Mouse (Mus musculus): ENCODE data around the gene Ap4b1.

The Ap4b1 gene

DNA sequence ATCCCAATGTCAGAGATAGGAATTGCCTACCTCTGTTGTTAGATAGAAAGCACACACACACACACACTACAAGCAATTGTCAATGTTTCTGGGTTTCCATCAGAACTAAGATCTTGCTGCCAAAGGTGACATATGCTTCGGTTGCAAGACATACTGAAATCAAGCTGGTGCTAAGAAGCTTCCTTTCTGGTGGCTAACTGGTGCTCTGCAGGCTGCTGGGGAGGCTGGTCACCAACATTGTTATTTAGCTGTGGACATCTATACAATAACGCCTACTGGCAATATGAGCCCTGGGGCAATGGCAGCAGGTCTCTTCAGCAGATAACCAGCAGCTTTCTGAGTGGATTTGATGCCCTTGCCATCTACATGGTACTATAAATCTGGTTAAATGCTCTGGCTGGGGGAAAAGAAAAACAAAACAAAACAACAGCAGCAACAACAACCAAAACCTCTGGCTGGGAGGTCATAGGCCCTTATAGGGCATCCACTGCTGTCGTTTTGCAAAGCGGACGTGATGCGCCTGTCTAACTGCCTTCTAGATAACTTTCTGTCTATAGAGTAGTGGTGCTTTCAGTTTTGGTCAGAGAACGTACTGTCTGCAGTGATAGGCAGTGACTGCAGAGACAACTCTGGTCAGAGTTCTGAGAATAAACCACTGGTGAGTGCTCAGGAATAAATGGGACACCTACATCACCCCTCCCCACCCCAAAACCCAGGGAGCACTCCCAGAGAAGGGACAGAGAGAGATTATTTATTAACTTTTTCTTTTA is 47.9 kb downstream of the Ap4b1 start:
- DNase-seq = no peak

DNA sequence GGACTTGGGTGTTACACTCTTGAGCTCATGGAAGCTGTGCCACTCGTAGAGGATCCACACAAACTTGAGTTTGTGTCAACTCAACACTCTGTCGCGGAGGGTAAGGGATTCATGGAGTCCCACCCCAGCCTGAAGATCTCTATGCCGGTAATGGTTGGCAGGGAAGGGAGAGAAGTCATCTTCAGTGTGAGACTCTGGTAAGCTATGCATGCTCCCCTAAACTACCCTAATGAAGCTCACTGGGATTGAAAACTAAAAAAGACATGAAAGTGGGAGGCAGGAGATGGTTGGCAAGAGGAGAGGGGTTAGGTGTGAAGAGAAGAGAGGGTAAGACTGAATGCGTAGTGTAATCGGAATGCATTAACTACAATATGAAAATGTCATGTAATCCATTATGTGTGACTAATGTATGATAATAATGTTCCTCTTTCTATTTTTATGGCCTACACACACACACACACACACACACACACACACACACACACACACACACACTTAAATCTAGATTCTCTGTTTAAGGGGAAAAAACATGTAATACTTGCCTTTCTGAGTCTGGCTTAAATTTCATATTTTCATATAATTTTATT is 48.8 kb downstream of the Ap4b1 start:
- DNase-seq = no peak

DNA sequence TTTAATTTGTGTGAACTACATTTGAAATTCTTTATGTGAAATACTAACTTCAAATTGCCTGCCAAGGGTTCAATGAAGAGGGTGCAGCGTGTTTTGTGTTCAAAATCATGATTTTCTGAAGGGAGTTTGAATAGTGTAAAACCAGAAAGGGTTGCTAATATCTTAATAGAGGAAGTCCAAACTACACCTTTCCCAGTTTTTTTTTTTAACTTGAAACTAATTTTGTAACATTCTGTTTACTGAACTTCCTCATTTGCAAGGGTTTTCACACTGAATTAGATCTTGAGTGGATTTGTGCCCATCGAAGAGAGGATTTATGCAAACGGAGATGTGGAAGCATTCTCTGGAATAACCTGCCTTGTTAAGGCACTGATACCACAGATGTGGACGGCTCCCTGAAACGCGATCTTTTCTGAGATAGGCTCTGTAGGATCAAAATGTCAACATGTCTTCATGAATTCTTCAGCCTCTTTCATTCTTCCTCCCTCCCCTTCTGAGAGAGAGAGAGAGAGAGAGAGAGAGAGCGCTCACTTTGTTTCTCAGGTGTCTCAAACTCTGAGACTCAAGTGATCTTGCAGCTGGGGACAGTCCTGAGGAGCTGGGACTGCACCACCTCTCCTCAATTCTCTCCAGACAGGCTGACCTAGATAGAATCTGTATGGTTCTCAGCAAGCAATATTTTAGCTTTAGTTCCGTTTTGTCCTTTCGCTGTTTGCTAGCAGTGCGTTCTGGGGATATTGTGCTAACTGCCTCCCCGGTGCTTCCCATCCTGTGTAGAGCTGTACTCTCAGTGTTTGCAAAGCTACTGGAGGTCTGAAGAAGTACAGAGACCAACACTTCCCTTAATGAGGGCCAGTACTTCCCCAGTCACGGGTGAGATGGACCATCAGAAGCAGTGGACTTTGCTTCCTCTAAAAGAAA is 49.8 kb downstream of the Ap4b1 start, which contains the start of gene Ptpn22:
Gene Ptpn22, plus strand, starts transcription at position 915 of the 921 bp plus-strand sequence.
- DNase-seq = peak; percentile 10

DNA sequence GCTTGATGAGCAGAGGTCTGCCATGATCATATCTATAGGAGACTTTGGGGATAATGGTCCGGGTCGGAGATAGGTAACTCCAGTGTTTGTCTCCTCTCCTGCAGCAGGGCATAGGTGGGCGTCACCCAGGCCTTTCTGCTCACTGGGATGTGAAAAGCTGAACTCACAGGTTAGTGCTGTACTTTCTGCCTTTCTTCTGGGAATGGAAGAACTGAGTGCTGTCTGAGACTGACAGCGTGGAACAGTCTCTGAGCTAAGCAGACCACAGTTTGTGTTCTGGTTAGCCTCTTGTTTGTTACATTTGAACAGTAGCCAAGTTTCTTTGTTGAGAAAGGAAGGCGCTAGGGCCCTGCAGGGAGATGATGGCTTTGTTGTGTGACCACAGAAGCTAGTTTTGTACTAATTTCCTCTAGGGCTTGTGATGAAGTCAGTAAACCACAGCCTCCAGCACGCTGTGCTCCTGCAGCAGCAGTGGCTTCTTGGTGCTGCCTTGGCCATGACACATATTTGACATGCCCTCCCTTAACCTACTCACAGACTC is 50.6 kb downstream of the Ap4b1 start:
- peak; percentile 42 for DNase-seq

DNA sequence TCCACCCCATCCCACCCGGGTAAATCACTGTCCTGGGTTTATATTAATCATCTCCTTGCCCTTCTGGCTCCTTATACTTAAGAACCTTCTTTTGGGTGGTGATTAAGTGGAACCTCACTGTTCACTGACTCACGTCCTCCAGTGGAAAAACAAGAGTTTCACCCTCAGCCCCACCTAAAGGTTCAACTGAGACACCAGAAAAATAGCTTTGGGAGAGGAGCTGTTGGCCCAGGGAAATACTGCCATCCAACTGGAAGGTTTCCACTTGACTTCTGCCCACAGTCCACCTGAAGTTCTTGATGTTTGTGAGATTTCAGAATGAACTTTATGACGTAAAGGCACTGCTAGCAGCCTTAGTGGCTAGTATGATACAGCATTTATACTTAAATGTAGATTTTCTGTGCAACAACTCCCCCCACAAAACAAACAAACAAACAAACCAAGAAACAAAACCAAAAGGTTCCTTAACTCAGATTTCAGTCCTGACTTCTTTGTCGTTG is 53.5 kb downstream of the Ap4b1 start:
- DNase-seq = no peak

DNA sequence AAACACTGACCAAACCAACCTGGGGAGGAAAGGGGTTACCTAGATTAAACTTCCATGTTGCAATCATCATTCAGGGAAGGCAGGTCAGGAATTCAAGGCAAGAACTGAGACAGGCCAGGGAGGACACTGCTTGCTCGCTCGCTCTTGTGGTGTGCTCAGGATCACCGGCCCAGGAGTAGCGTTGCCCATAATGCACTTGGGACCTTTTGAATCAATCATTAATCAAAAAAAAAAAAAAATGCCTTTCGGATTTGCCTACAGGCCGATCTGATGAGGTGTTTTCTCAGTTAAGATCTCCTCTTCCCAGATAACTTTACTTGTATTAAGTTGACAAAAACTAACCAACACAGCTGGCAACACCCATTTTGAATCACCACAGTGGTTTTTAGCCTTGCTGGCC is 54.9 kb downstream of the Ap4b1 start:
- DNase-seq = no peak

DNA sequence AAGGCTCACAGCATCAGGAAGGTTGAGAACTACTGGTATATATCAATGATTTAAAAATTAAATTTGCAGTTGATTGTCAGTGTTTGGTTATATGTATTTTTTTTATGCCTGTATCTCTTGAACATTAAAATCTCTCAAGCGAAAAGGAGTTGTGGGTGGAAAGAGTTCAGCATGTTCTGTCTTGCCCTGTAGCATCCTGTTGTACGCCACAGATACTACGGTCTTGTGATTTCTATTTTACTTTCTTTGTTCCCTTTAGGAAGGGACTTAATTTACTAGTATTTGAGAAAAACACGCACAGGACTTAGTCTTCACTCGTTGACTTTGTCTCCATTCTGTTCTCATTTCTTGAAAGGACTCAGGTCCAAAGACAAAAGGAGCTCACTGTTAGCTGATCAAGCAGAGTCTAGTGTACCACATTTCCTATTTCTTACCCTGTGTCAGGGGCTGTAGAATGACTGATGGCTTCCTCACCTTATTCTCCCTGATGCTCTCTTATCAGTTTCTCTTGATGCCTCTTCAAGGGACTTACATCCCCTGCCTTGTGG is 58.2 kb downstream of the Ap4b1 start:
- DNase-seq = no peak

DNA sequence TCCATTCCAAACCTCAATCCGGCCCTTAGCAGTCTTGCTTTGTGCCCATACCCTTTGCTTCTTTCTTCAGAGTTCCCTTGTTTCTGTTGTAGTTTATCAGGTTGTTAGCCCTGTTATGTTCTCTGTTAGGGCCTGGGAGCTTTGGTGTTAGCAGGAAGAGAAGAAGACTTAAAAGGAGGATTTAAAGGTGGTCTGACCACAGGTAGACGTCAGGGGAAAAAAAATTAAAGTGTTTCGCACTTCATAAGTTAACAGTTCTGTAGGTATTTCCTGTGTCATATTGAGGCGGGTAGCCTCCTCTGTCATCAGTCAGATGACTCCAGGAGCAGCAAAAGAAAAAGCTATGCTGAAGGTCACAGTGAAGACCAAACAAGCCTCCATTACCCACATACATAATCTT is 58.7 kb downstream of the Ap4b1 start:
- DNase-seq = no peak

All from lung, postnatal 14 days (tissue).